Mouse (Mus musculus): ENCODE measurements at regions not wholly inside any gene's neighbourhood (a gene's known extent, or its start where the extent isn't known, plus 50 kb on each side); places are given as distances from the start of the nearest gene placed in this dataset.

GRCm38 (mm10) chr11:111212702-111213328 lies 146.9 kb downstream of the Kcnj2 start:
- peak overlapping the region; percentile 7; the same call in 1 of the 2 replicates for H3K4me2 ChIP-seq (replicated peaks)
- no peak; the same call in 1 of the 2 replicates for ATAC-seq

DNA sequence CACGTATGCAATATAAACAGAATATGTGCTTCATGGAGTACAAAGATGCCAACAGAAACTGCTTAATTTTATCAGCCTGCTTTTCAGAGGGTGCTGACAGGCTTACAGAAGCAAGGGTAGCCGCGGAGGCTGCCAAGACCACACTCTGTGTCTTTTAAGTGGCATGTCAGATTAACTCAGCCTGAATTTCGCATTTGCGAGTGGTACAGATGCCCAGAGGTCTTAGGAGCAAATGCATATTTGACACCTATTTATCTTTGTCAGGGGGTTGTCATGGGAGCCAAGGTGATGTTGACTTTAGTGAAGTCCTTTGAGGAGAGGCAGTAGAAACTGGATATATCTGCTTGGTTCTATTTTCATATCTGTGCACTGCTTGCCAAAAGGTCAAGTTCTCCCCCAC lies 149.0 kb downstream of the Kcnj2 start:
- no peak overlapping the region for H3K27ac ChIP-seq
- H3K36me3 ChIP-seq: no peaks in the 10 kb centered on the region
- WGBS: 60% methylated on average over 5 of the region's 5 CpGs
- no peak overlapping the region for H3K9ac ChIP-seq (replicated peaks)
- H3K9me3 ChIP-seq: no peaks in the 10 kb centered on the region
- no peak overlapping the region for H3K4me3 ChIP-seq (replicated peaks)
- no peaks in the 10 kb centered on the region for H3K27me3 ChIP-seq
- peaks cover 20% of the 10 kb centered on the region for H3K4me1 ChIP-seq (replicated peaks)
- H3K4me2 ChIP-seq (replicated peaks): no peak overlapping the region
- no peak for ATAC-seq

More at GRCm38 (mm10) chr11:111212702-111213328, 146.9 kb downstream of the Kcnj2 start:
- Histone ChIP-seq H3K4me3 (replicated peaks) (no peak overlapping the region), H3K4me1 (replicated peaks) (peaks cover 20% of the 10 kb centered on the region), H3K27me3 (no peaks in the 10 kb centered on the region), H3K9me3 (no peaks in the 10 kb centered on the region), H3K36me3 (no peaks in the 10 kb centered on the region), H3K9ac (replicated peaks) (no peak overlapping the region), H3K27ac (peak overlapping the region; percentile 3)
- WGBS: 8% methylated on average over 5 of the region's 5 CpGs

DNA sequence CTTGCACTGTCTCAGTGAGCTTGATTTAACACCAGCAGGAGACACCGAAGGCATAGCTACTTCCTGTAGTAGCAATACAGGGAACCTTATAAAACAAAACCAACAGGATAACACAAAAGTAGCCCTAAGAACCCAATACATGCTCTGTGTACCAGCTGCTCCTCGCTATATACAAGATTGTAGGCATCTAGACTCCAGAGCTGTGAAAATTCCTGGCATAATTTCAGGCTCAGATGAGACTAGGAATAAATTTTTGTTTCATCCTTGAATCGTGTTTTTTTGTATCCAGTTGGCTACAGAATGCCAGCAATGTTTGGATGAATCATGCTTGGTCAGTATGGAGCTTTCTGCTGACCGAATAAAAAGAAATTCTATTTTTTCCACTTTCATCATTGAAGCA lies 157.9 kb downstream of the Kcnj2 start:
- no peaks in the 10 kb centered on the region for H3K27me3 ChIP-seq
- WGBS: 92% methylated on average over 4 of the region's 4 CpGs
- no peak overlapping the region for H3K27ac ChIP-seq
- no peaks in the 10 kb centered on the region for H3K4me1 ChIP-seq (replicated peaks)
- H3K4me2 ChIP-seq (replicated peaks): no peak overlapping the region
- no peaks in the 10 kb centered on the region for H3K9me3 ChIP-seq
- ATAC-seq: no peak
- no peaks in the 10 kb centered on the region for H3K36me3 ChIP-seq
- H3K4me3 ChIP-seq (replicated peaks): no peak overlapping the region
- H3K9ac ChIP-seq (replicated peaks): no peak overlapping the region

- H3K9me3 ChIP-seq: no peaks in the 10 kb centered on the region
- H3K4me3 ChIP-seq (replicated peaks): no peak overlapping the region
- no peak overlapping the region for H3K4me2 ChIP-seq (replicated peaks)
- no peaks in the 10 kb centered on the region for H3K4me1 ChIP-seq (replicated peaks)
- H3K9ac ChIP-seq (replicated peaks): no peak overlapping the region
- no peaks in the 10 kb centered on the region for H3K27me3 ChIP-seq
- WGBS: 68% methylated on average over 1 of the region's 1 CpGs
- H3K27ac ChIP-seq: no peak overlapping the region
- no peak for ATAC-seq
- H3K36me3 ChIP-seq: no peaks in the 10 kb centered on the region
These were observed 161.3 kb downstream of the Kcnj2 start for GRCm38 (mm10) chr11:111227305-111227704.

- Histone ChIP-seq H3K27me3 (no peaks in the 10 kb centered on the region), H3K36me3 (no peaks in the 10 kb centered on the region), H3K27ac (no peak overlapping the region), H3K4me2 (replicated peaks) (no peak overlapping the region), H3K9ac (replicated peaks) (no peak overlapping the region), H3K9me3 (no peaks in the 10 kb centered on the region), H3K4me1 (replicated peaks) (no peaks in the 10 kb centered on the region), H3K4me3 (replicated peaks) (no peak overlapping the region)
- no peak for ATAC-seq
- 100% methylated on average over 1 of the region's 1 CpGs for WGBS
These were observed 170.8 kb downstream of the Kcnj2 start for GRCm38 (mm10) chr11:111236741-111237140.

DNA sequence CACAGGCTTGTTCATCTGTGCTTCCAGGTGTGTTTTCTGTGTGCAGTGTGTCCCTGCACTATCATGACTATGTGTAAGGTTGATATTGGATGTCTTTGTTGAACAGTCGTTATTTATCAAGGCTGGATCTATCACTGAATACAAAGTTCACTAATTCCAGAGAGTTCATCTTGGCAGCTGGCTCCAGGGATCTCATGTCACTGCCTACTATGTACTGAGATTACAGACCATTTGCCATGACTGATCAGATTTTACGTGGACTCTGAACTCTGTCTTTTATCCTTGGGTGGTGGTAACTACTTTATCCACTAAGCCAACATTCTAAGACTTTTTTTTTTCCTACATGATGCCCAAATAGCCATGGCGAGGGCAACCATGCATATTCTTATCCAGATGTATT lies 173.8 kb downstream of the Kcnj2 start:
- ATAC-seq: no peak
- 57% methylated on average over 3 of the region's 3 CpGs for WGBS

GRCm38 (mm10) chr11:111252226-111252625 lies 186.3 kb downstream of the Kcnj2 start:
- Histone ChIP-seq H3K4me1 (replicated peaks) (no peaks in the 10 kb centered on the region), H3K4me3 (replicated peaks) (no peak overlapping the region), H3K27me3 (no peaks in the 10 kb centered on the region), H3K27ac (no peak overlapping the region), H3K9ac (replicated peaks) (no peak overlapping the region), H3K4me2 (replicated peaks) (no peak overlapping the region), H3K9me3 (no peaks in the 10 kb centered on the region), H3K36me3 (no peaks in the 10 kb centered on the region)
- 94% methylated on average over 4 of the region's 4 CpGs for WGBS
- no peak for ATAC-seq

More for the DNA sequence above, 173.8 kb downstream of the Kcnj2 start:
- Histone ChIP-seq H3K27me3 (no peaks in the 10 kb centered on the region), H3K4me2 (replicated peaks) (no peak overlapping the region), H3K4me3 (replicated peaks) (no peak overlapping the region), H3K9me3 (no peaks in the 10 kb centered on the region), H3K36me3 (no peaks in the 10 kb centered on the region), H3K27ac (no peak overlapping the region), H3K9ac (replicated peaks) (no peak overlapping the region), H3K4me1 (replicated peaks) (no peaks in the 10 kb centered on the region)

DNA sequence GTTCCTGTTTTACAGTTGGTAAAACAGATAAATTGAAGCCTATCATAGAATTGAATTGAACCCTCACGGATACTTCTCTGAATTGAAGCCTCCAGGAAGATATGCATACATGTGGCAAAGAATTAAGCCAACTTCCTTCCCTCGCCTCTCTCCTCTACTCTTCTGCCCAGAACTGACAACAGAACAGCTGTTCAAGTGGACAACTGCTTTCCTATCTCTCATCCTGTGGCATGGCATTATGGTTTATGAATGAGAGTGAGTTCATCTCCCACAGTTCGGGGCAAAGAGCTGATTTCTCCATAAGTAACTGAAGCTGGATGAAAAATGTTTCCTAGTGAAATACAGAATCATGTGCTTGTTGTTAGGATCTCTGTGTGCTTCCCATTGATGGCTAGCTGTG lies 190.6 kb downstream of the Kcnj2 start:
- Histone ChIP-seq H3K9ac (replicated peaks) (no peak overlapping the region), H3K4me2 (replicated peaks) (no peak overlapping the region), H3K9me3 (no peaks in the 10 kb centered on the region), H3K27me3 (no peaks in the 10 kb centered on the region), H3K4me1 (replicated peaks) (0 out of 2 replicates have a peak, but pooled peaks cover 5% of the 10 kb centered on the region), H3K27ac (no peak overlapping the region), H3K36me3 (no peaks in the 10 kb centered on the region), H3K4me3 (replicated peaks) (no peak overlapping the region)
- no peak for ATAC-seq
- 83% methylated on average over 3 of the region's 3 CpGs for WGBS

GRCm38 (mm10) chr11:111260691-111261383 lies 194.9 kb downstream of the Kcnj2 start:
- Histone ChIP-seq H3K9me3 (no peaks in the 10 kb centered on the region), H3K4me3 (replicated peaks) (no peak overlapping the region), H3K27ac (no peak overlapping the region), H3K36me3 (no peaks in the 10 kb centered on the region), H3K4me2 (replicated peaks) (no peak overlapping the region), H3K9ac (replicated peaks) (no peak overlapping the region), H3K4me1 (replicated peaks) (0 out of 2 replicates have a peak, but pooled peaks cover 5% of the 10 kb centered on the region), H3K27me3 (no peaks in the 10 kb centered on the region)
- WGBS: 45% methylated on average over 11 of the region's 11 CpGs
- no peak for ATAC-seq

GRCm38 (mm10) chr11:111273651-111274050 lies 207.7 kb downstream of the Kcnj2 start:
- Histone ChIP-seq H3K4me1 (replicated peaks) (no peaks in the 10 kb centered on the region), H3K4me3 (replicated peaks) (no peak overlapping the region), H3K27ac (no peak overlapping the region), H3K27me3 (no peaks in the 10 kb centered on the region), H3K36me3 (no peaks in the 10 kb centered on the region), H3K4me2 (replicated peaks) (no peak overlapping the region), H3K9ac (replicated peaks) (no peak overlapping the region), H3K9me3 (no peaks in the 10 kb centered on the region)
- no peak for ATAC-seq

DNA sequence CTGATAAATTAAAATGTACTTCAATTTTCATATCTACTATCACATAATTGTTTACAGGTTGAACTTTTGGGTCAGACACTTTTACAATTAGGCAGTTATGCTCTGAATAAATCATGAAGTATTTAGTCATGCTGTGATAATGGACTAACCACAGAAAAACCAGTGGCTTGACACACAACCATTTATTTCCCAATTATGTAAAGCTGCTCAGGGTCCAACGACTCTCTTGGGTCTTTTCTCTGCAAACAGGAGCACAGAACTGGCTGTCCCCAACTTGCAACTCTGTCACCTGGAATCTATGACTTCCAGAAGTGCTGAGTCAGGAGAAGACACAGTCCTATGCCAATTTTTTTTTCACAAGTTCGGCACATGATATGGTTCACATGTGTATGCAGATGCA lies 214.8 kb downstream of the Kcnj2 start:
- 46% methylated on average over 2 of the region's 2 CpGs for WGBS
- Histone ChIP-seq H3K27ac (no peak overlapping the region), H3K27me3 (no peaks in the 10 kb centered on the region), H3K4me1 (replicated peaks) (peaks cover 6% of the 10 kb centered on the region; the same call in 1 of the 2 replicates), H3K36me3 (no peaks in the 10 kb centered on the region), H3K9me3 (no peaks in the 10 kb centered on the region), H3K9ac (replicated peaks) (no peak overlapping the region), H3K4me3 (replicated peaks) (no peak overlapping the region), H3K4me2 (replicated peaks) (no peak overlapping the region)
- no peak for ATAC-seq

DNA sequence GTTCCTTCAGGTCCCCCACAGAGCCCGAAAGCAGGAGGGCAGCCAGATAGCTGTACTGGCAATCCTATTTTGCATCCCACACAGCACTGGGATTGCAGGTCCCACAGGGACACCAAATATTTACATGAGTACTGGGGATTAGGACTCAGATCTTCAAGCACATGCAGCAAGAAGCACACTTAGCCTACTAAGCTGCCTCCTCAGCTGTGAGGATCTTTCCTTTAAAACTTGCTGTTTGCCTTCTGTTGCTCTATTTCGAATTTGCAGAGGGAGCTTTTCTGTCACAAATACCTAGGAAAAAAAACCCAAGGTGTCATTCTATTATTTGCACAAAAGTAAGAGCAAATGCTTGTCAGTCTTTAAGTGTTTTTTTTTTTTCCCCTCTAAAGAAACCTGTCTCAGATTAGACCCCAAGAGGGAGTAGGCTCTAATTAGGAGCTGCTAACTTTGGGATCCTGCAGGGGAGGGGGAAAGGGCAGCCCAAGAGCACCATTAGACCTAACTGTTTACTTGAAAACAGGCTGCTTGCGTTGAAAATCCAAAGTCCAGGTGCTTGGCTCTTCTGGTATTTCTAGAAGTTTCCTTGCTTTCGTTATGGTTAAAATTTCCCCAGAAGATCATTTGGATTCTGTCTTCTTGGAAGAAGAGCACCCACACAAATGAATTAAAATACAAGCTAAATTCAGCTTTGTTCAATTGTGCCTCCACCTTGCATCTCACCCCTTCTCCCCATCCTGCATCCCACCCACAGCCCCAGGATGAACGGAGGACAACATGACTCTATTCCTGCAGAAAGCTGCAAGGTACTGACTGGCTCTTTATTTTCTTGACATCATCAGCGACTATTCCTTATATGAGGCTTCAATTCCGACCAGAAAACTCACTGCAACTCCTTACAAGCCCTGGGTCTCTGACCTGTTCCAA lies 215.5 kb downstream of the Kcnj2 start:
- H3K27me3 ChIP-seq: no peaks in the 10 kb centered on the region
- WGBS: 54% methylated on average over 7 of the region's 7 CpGs

More for the DNA sequence above, 215.5 kb downstream of the Kcnj2 start:
- Histone ChIP-seq H3K36me3 (no peaks in the 10 kb centered on the region), H3K9me3 (no peaks in the 10 kb centered on the region), H3K4me1 (replicated peaks) (peaks cover 6% of the 10 kb centered on the region; the same call in 1 of the 2 replicates), H3K9ac (replicated peaks) (no peak overlapping the region), H3K27ac (no peak overlapping the region), H3K4me2 (replicated peaks) (no peak overlapping the region), H3K4me3 (replicated peaks) (no peak overlapping the region)
- ATAC-seq: no peak

All from midbrain, embryonic 13.5 days (tissue).